Mouse (Mus musculus): Measurements from ENCODE around the gene AC134908.4. TPM values are rescaled to one million over a fixed set of nuclear protein-coding genes. Genes with fewer than 3 reads are reported as not detected.

Gene AC134908.4
- not detected for polyA plus RNA-seq (2014; fragmentation: Illumina TruSeq; extraction: RNeasy Lipid Tissue Mini Kit (QIAGEN cat#74804); ENCODE audit: low read depth, low replicate concordance)

DNA sequence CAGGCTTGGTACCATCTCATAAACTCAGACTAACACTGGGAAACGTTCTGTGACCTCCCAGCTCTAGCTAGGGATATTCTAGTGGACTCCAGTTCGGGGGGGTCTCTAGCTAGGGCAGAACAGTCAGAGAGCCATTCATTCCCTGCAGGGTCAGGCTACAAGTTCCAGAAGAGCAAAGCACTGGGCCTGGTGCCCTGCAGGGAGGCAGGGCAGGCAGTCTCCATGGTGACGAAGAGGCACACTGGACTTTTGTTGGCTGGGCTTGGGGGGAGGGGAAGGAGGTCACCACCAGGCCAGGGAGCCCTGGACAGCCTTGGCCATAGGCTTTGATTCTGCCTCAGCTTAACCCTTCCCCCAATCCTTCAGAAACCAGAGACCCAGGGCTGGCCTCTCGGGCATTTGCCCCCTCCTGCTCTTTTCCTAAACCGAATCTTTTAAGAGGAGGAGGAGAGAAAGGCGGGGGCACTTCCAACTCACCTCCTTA lies at the start of gene AC134908.4:
Gene AC134908.4, minus strand, starts transcription at position 51 of the 484 bp plus-strand sequence.

DNA sequence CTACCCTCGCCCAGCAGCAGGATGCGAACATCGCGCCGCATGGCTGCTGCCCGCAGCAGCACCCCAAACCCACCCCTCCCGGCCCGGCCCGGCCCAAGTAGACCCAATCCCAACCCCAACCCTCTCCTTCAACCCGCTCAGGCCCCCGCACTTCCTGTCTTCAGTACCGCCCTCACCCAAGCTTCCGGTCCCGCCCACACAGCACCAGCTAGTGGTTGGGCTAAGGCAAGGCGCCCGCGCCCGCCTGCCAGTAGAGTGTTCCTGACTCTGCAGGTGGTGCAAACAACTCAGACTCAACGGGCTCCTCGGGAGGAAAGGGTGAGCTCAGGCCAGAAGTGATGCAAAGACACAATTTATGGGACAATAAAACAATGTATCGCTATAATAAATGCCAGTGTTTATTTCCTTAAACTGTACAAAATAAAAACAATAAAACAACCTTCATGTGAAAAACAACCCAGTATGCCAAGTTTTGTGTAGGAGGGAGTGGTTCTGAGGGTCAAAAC lies 49.0 kb upstream of the AC134908.4 start, which contains the start of gene Rhot2:
Gene Rhot2, minus strand, starts transcription at position 456 of the 506 bp plus-strand sequence.

DNA sequence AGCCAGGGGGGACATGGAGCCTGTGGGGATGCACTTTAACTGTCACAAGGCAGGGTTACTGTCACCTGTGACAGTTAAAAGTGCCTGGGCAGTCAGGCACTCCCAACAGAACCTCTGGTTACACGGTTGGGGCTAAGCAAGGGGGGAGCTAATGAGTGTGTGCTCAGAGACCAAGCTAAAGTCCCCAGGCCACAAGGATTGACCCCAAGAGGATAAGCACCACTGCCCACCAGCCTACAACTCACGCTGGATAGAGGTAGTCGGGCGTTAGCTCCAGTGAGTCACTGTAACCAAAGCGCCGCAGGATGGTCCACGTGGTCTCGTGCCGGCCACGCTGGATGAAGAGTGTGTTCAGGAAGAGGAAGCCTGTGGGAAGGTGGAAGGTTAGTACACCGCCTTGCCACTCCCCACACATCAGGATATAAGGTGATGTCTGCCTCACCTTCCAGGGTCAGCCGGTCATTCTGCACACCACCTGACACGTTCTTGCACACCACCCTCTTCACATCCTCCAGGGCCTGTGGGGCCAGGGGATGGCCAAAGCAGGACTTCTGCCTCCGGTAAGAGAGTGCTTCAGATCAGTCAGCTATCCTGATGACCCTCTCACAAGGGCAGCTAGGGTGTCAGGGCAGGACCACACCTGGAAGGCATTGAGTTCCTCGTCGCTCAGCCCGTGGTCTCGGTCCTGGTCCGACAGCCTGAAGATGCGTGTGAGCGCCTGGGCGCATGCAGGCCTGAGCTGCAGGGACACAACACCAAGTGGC lies 45.8 kb upstream of the AC134908.4 start, which contains the start of gene Gm20683:
Gene Gm20683, minus strand, starts transcription at position 647 of the 764 bp plus-strand sequence.

DNA sequence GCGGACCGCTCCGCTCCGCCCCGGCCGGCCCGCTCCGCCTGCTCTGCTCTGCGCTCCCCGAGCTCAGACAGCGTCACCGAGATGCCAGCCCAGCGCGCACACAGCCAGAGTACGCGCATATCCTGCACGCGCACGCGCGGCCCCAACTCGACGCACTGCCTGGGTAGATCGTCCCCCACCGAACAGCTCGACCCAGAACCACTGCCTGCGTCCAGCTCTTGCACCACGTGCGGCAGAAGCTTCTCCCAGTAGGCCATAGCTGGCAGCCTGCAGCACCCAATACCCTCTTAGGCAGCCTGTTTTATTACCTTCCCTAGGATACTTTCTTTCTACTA lies 41.6 kb upstream of the AC134908.4 start, which contains the start of gene Rhbdl1:
Gene Rhbdl1, minus strand, starts transcription at position 220 of the 335 bp plus-strand sequence.

DNA sequence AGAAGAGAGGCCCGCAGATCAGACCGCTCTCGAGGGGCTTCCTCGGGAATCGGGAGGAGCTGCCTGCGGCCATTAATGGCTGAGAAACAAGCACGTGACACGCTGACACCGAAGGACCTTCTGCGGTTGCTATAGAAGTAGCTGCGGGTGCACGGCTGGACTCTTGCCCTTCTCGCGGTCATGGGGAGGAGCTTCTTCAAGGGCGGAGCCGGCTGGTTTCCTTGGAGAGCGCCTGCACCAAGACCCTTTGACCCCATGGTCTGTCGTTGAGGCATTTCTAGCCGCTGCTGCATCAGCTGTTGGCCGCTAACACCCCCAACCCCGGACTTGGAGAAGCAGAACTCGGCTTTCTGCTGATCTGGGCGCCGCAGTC lies 37.8 kb upstream of the AC134908.4 start, which contains the start of gene Stub1:
Gene Stub1, minus strand, starts transcription at position 114 of the 373 bp plus-strand sequence.

DNA sequence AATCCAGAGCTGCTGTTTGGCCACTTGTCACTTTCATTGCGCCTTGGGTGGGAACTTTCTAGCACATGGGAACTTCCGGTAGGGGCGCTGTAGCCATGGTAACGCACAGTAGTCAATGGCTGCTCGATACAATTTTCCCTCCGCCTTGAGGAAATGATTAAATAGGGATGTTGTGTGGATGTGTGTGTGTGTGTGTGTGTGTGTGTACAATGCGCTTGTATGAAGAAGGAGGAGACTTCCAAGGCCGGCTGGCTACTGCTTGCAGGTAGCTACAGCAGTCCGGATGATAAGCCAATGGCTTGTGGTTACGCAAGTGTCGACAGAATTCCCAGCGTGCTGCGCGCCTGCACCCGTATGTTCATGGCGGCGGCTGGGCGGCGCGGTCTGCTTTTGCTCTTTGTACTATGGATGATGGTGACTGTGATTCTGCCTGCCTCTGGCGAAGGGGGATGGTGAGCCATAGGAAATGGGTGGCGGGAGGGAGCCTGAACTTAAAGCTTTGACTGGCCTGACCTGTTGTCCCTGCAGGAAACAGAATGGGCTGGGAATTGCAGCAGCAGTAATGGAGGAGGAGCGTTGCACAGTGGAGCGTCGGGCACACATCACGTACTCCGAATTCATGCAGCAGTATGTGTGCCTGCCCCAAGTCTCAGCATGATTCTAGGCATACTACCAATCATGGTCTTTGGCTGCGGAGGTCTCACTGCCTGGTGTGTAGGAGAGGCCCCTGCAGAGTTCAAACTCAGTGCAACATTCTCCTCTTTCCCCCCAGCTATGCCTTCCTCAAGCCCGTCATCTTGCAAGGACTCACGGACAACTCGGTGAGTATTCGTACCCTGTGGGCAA lies 33.5 kb upstream of the AC134908.4 start, which contains the start of gene Jmjd8:
Gene Jmjd8, plus strand, starts transcription at position 156 of the 846 bp plus-strand sequence.

DNA sequence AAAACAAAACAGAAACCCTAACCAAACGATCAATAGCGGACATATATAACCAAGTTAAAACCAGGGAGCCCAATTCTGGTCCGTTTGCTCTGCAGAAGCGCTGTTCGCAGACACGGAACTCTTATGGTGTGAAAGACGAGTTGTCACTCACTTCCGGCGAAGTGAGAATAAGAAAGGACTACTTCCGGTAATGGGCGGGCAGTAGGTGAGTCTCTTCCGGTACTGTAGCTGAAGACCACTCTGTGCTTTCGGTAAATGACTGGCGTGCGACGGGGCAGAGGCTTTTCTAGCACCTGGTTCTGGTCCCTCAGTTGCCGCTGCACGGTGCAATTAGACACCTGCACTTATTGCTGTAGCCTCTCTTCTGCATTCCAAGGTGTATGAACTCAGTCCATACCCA lies 28.0 kb upstream of the AC134908.4 start, which contains the start of gene Wdr24:
Gene Wdr24, plus strand, starts transcription at position 176 of the 400 bp plus-strand sequence.

DNA sequence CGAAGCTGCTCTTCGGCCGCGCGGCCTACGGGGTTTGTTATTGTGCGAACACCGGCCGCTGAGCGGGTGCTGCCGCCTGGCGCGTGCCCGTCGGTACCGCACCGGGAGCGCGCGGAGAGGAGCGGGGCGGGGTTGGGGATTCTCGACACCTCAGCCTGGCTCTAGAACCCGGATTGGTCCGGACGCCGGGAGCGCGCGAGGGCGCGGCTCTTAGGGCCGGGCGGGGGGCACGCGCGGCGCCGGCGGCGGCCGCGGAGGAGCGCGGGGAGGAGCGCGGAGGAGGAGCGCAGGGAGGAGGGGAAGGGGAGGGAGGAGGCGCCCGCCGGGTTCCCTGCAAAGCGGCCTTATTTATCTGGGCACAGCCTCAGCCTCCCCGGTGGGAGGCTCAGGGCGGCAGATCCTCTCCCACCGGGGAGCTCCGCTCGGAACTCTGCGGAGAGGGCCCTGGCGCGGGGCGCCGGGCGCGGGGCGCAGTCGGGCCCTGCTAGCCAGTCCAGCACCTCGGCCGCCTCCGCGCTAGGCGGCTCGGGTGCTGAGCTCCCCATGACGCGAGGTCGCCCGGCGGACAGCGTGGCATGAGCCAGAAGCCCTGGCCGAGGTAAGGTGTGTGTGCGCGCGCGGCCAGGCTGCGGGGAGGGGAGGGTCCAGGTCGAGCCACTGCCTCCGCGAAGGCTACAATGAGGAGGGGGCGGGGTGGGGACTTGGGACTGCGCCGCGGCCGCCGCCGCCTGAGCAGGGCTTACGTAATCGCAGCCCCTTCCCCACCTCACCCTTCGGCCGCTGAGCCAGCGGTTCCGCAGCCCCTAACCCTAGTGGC lies 13.5 kb upstream of the AC134908.4 start, which contains the start of gene Fbxl16:
Gene Fbxl16, plus strand, starts transcription at position 297 of the 817 bp plus-strand sequence.

DNA sequence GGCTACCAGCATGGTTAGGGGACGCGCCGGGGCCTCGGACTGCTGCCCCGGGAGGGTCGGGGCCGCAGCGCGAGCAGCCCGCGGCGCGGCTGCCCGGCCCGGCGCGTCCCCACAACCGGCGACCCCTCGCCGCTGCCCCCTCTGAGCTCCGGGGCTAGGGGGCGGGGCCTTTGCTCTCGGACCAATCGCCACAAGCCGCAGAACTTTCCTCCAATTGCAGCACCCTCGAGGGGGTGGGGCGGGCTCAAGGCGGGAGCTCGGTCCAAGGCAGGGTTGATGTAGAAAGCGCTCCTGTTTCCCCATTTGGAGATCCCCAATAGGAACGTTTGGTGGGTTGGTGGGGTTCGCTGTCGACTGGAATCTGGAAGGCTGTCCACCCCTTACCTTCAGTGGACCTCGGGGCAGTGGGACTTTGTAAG lies 1.5 kb upstream of the AC134908.4 start, which contains the start of gene Metrn:
Gene Metrn, minus strand, starts transcription at position 186 of the 419 bp plus-strand sequence.

DNA sequence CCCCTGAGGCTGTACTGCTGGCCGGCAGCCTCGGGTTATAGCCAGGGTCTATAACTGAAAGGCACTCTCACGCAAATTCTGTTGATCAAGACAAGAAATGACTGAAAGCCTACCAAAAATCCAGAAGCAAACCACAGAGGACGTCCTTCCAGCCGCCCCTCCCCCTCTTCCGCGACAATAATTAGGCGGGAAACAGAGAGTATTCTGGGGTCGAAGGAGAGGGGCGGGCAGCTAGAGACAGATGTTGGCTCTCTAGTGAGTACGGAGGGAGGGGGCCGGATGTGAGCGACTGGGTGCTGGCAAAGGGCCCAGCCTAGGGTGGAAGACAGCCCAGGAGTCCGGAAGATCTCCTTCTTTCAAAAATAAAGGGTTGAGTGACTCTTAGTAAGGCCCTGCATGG lies 2.8 kb downstream of the AC134908.4 start, which contains the start of gene Fam173a:
Gene Fam173a, minus strand, starts transcription at position 287 of the 400 bp plus-strand sequence.

DNA sequence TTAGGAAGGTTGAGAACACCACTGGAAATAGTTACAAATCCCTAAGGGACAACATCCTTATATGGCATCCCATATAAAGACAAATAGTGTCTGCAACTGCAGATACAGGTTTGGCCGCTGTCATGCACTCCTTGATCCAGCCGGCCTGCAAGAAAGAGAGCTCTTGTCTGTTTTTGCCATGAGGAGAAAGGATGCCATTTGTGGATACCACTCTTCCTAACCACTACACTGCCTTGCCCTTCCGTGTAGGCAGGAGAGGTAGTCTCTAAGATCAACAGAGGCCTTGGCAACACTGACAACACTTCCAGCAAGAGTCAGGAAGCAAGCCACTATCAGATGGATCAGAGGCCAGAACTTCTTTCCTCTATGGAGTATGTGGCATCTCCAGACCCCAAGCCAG lies 9.2 kb downstream of the AC134908.4 start, which contains the start of gene Ccdc78:
Gene Ccdc78, plus strand, starts transcription at position 301 of the 400 bp plus-strand sequence.

DNA sequence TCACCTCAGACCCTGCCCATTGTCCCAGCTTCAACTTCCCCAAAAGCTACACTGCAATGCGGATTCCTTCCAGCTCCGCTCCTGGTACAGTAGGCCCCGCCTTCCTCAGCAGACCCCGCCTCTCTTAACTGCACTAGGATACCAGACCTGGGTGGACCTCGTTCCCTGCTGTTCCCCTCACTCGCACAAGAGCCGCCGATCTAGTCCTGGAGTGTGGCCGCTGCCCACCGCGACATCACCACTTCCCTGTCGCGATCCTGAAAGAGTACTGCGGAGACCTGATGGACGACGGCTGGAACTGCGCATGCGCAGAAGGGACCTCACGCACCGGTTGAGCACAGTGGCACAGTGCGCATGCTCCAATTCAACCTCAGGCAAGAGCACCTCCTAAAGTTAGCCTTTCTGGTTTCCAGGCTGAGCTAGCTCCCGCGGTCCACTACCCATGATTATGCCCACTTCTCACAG lies 10.1 kb downstream of the AC134908.4 start, which contains the start of gene Haghl:
Gene Haghl, minus strand, starts transcription at position 393 of the 465 bp plus-strand sequence.

DNA sequence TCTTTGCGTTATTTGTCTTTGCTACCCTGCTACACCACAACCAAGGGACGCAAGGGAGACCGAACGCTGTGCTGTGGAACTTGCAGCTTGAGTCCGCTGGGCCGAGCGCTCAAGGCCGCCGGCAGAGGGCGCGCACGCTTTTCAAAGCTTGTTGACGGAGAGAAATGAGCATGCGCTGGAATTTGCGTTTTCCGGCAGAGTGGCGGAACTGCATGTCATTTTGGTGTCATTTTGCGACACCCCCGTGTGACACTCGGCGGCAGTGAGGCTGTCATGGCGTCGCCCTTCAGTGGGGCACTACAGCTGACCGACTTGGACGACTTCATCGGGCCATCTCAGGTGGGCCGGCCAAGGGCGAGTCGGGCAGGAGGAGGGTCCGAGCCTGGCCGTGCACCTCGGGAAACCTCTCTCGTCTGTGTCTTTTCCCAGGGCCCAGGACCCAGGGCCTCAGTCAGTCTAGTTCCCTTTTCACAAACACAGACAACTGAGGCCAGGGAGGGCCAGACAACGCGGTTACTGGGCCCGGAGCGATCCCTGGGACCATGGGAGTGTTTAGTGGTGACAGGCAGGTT lies 21.8 kb downstream of the AC134908.4 start, which contains the start of gene Narfl:
Gene Narfl, plus strand, starts transcription at position 228 of the 572 bp plus-strand sequence.

DNA sequence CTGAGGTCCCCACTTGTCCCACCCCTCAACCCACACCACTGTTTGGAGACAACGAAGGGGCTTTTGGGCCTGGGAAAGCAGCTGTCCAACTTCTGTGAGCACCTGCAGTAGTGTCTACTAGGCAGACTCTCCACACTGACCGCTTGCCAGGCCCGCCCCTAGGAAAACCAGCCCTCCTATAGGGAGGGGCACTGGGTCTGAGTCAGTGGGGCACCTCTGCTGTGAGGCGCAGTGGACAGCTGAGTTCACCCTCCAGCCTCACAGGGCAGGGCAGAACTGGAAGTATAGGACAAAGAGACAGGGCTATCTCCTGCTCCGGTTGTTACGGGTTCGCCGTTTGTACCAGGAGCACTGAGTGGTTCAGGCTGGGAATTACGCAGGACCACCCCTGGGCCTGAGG lies 41.2 kb downstream of the AC134908.4 start, which contains the start of gene Msln:
Gene Msln, minus strand, starts transcription at position 138 of the 400 bp plus-strand sequence.

Other genes with a start within 250 kb of the AC134908.4 start
- 0.24 TPM for gene Sox8, start 225.0 kb downstream of the AC134908.4 start, polyA plus RNA-seq (2014; fragmentation: Illumina TruSeq; extraction: RNeasy Lipid Tissue Mini Kit (QIAGEN cat#74804); ENCODE audit: low read depth, low replicate concordance)
- 0.53 TPM for gene Lmf1, start 216.6 kb downstream of the AC134908.4 start, polyA plus RNA-seq (2014; fragmentation: Illumina TruSeq; extraction: RNeasy Lipid Tissue Mini Kit (QIAGEN cat#74804); ENCODE audit: low read depth, low replicate concordance)
- gene Gng13, start 78.5 kb downstream of the AC134908.4 start, polyA plus RNA-seq (2014; fragmentation: Illumina TruSeq; extraction: RNeasy Lipid Tissue Mini Kit (QIAGEN cat#74804); ENCODE audit: low read depth, low replicate concordance) = not detected
- gene Chtf18, start 68.2 kb downstream of the AC134908.4 start, polyA plus RNA-seq (2014; fragmentation: Illumina TruSeq; extraction: RNeasy Lipid Tissue Mini Kit (QIAGEN cat#74804); ENCODE audit: low read depth, low replicate concordance) = not detected
- not detected for gene Rpusd1, start 68.0 kb downstream of the AC134908.4 start, polyA plus RNA-seq (2014; fragmentation: Illumina TruSeq; extraction: RNeasy Lipid Tissue Mini Kit (QIAGEN cat#74804); ENCODE audit: low read depth, low replicate concordance)
- not detected for gene Mslnl, start 59.6 kb downstream of the AC134908.4 start, polyA plus RNA-seq (2014; fragmentation: Illumina TruSeq; extraction: RNeasy Lipid Tissue Mini Kit (QIAGEN cat#74804); ENCODE audit: low read depth, low replicate concordance)
- gene Msln, start 41.3 kb downstream of the AC134908.4 start, polyA plus RNA-seq (2014; fragmentation: Illumina TruSeq; extraction: RNeasy Lipid Tissue Mini Kit (QIAGEN cat#74804); ENCODE audit: low read depth, low replicate concordance) = not detected
- 2.3 TPM for gene Narfl, start 21.9 kb downstream of the AC134908.4 start, polyA plus RNA-seq (2014; fragmentation: Illumina TruSeq; extraction: RNeasy Lipid Tissue Mini Kit (QIAGEN cat#74804); ENCODE audit: low read depth, low replicate concordance)
- not detected for gene Haghl, start 10.0 kb downstream of the AC134908.4 start, polyA plus RNA-seq (2014; fragmentation: Illumina TruSeq; extraction: RNeasy Lipid Tissue Mini Kit (QIAGEN cat#74804); ENCODE audit: low read depth, low replicate concordance)
- gene Ccdc78, start 9.1 kb downstream of the AC134908.4 start, polyA plus RNA-seq (2014; fragmentation: Illumina TruSeq; extraction: RNeasy Lipid Tissue Mini Kit (QIAGEN cat#74804); ENCODE audit: low read depth, low replicate concordance) = not detected
- not detected for gene Fam173a, start 2.8 kb downstream of the AC134908.4 start, polyA plus RNA-seq (2014; fragmentation: Illumina TruSeq; extraction: RNeasy Lipid Tissue Mini Kit (QIAGEN cat#74804); ENCODE audit: low read depth, low replicate concordance)
- 0.16 TPM for gene Metrn, start 1.5 kb upstream of the AC134908.4 start, polyA plus RNA-seq (2014; fragmentation: Illumina TruSeq; extraction: RNeasy Lipid Tissue Mini Kit (QIAGEN cat#74804); ENCODE audit: low read depth, low replicate concordance)
- gene Fbxl16, start 13.4 kb upstream of the AC134908.4 start, polyA plus RNA-seq (2014; fragmentation: Illumina TruSeq; extraction: RNeasy Lipid Tissue Mini Kit (QIAGEN cat#74804); ENCODE audit: low read depth, low replicate concordance) = 0.77 TPM
- gene Wdr24, start 28.0 kb upstream of the AC134908.4 start, polyA plus RNA-seq (2014; fragmentation: Illumina TruSeq; extraction: RNeasy Lipid Tissue Mini Kit (QIAGEN cat#74804); ENCODE audit: low read depth, low replicate concordance) = not detected
- 2.4 TPM for gene Jmjd8, start 33.2 kb upstream of the AC134908.4 start, polyA plus RNA-seq (2014; fragmentation: Illumina TruSeq; extraction: RNeasy Lipid Tissue Mini Kit (QIAGEN cat#74804); ENCODE audit: low read depth, low replicate concordance)
- 5.1 TPM for gene Stub1, start 37.7 kb upstream of the AC134908.4 start, polyA plus RNA-seq (2014; fragmentation: Illumina TruSeq; extraction: RNeasy Lipid Tissue Mini Kit (QIAGEN cat#74804); ENCODE audit: low read depth, low replicate concordance)
- gene Rhbdl1, start 41.6 kb upstream of the AC134908.4 start, polyA plus RNA-seq (2014; fragmentation: Illumina TruSeq; extraction: RNeasy Lipid Tissue Mini Kit (QIAGEN cat#74804); ENCODE audit: low read depth, low replicate concordance) = not detected
- not detected for gene Gm20683, start 46.1 kb upstream of the AC134908.4 start, polyA plus RNA-seq (2014; fragmentation: Illumina TruSeq; extraction: RNeasy Lipid Tissue Mini Kit (QIAGEN cat#74804); ENCODE audit: low read depth, low replicate concordance)
- gene Rhot2, start 49.2 kb upstream of the AC134908.4 start, polyA plus RNA-seq (2014; fragmentation: Illumina TruSeq; extraction: RNeasy Lipid Tissue Mini Kit (QIAGEN cat#74804); ENCODE audit: low read depth, low replicate concordance) = 13.8 TPM
- 1.2 TPM for gene Wdr90, start 65.8 kb upstream of the AC134908.4 start, polyA plus RNA-seq (2014; fragmentation: Illumina TruSeq; extraction: RNeasy Lipid Tissue Mini Kit (QIAGEN cat#74804); ENCODE audit: low read depth, low replicate concordance)
- gene Mcrip2, start 73.1 kb upstream of the AC134908.4 start, polyA plus RNA-seq (2014; fragmentation: Illumina TruSeq; extraction: RNeasy Lipid Tissue Mini Kit (QIAGEN cat#74804); ENCODE audit: low read depth, low replicate concordance) = 2.5 TPM
- gene Mettl26, start 79.4 kb upstream of the AC134908.4 start, polyA plus RNA-seq (2014; fragmentation: Illumina TruSeq; extraction: RNeasy Lipid Tissue Mini Kit (QIAGEN cat#74804); ENCODE audit: low read depth, low replicate concordance) = 56.3 TPM
- gene Wfikkn1, start 85.2 kb upstream of the AC134908.4 start, polyA plus RNA-seq (2014; fragmentation: Illumina TruSeq; extraction: RNeasy Lipid Tissue Mini Kit (QIAGEN cat#74804); ENCODE audit: low read depth, low replicate concordance) = not detected
- gene Rab40c, start 124.1 kb upstream of the AC134908.4 start, polyA plus RNA-seq (2014; fragmentation: Illumina TruSeq; extraction: RNeasy Lipid Tissue Mini Kit (QIAGEN cat#74804); ENCODE audit: low read depth, low replicate concordance) = 0.69 TPM
- gene Pigq, start 149.3 kb upstream of the AC134908.4 start, polyA plus RNA-seq (2014; fragmentation: Illumina TruSeq; extraction: RNeasy Lipid Tissue Mini Kit (QIAGEN cat#74804); ENCODE audit: low read depth, low replicate concordance) = 56.6 TPM
- gene Nhlrc4, start 149.3 kb upstream of the AC134908.4 start, polyA plus RNA-seq (2014; fragmentation: Illumina TruSeq; extraction: RNeasy Lipid Tissue Mini Kit (QIAGEN cat#74804); ENCODE audit: low read depth, low replicate concordance) = 1.2 TPM
- gene A930017K11Rik, start 156.9 kb upstream of the AC134908.4 start, polyA plus RNA-seq (2014; fragmentation: Illumina TruSeq; extraction: RNeasy Lipid Tissue Mini Kit (QIAGEN cat#74804); ENCODE audit: low read depth, low replicate concordance) = not detected
- gene Capn15, start 190.1 kb upstream of the AC134908.4 start, polyA plus RNA-seq (2014; fragmentation: Illumina TruSeq; extraction: RNeasy Lipid Tissue Mini Kit (QIAGEN cat#74804); ENCODE audit: low read depth, low replicate concordance) = 0.69 TPM

Measured in kidney, adult 10 weeks (tissue).